26 mouse cellular contexts compared by ENCODE assay signal in genomic region chr5:126969373-126969772, GRCm38 (mm10).
A peak's percentile ranks its signal among the peaks of the same experiment; 100 is the strongest.
DNase-seq lines count a peak whose midpoint lies in the region; ATAC-seq and TF ChIP-seq lines count a peak whose summit lies in the region.
"Had no signal": no experiment of that assay in that cellular context is flagged by ENCODE, and none has a peak within 500 bp of the region (broad histone marks: within the 10 kb centered on the region; RNA-seq: fewer than 3 reads in every experiment).

No protein-coding gene starts in this region.

- peak; percentile 25 to 35 for DNase-seq in cerebellum, postnatal 14 days
- no peak for DNase-seq in cerebellum, postnatal 4 days (ENCODE audit: low spot score in 2 of 2)
- peak; percentile 88 for DNase-seq in lung, embryonic 14.5 days
- DNase-seq in lung, adult 18-20 months: no peak
- DNase-seq in lung, postnatal 0 days (ENCODE audit: low spot score): peak; percentile 51
- no peak for DNase-seq in lung, postnatal 25 days (ENCODE audit: low spot score)
- DNase-seq in right cerebral cortex, postnatal 10 days (ENCODE audit: low spot score in 2 of 2): no peak
- DNase-seq: adrenal gland, postnatal 10 days; adrenal gland, postnatal 36 days; B cell, adult 2 months; cerebellum, adult 2 months; cerebellum, adult 9-11 months; gastrocnemius, postnatal 10 days; gastrocnemius, postnatal 36 days; heart, postnatal 36 days had no signal

- H3K9ac ChIP-seq in lung, embryonic 14.5 days: no peak overlapping the region
- H3K9ac ChIP-seq in lung, postnatal 0 days (replicated peaks; ENCODE audit: low read depth): no peak overlapping the region
- H3K9ac ChIP-seq: embryonic facial prominence, embryonic 13.5 days; forebrain, embryonic 13.5 days; hindbrain, embryonic 13.5 days had no signal

- H3K36me3 ChIP-seq in lung, embryonic 14.5 days (ENCODE audit: insufficient read depth): no peaks in the 10 kb centered on the region
- H3K36me3 ChIP-seq in lung, postnatal 0 days (ENCODE audit: insufficient read depth, low read length): no peaks in the 10 kb centered on the region
- H3K36me3 ChIP-seq: embryonic facial prominence, embryonic 13.5 days; forebrain, embryonic 10.5 days; G1E; hindbrain, embryonic 10.5 days; hindbrain, embryonic 13.5 days had no signal

- H3K4me3 ChIP-seq in lung, embryonic 14.5 days (ENCODE audit: low read depth, low read length): no peak overlapping the region
- H3K4me3 ChIP-seq in lung, postnatal 0 days (ENCODE audit: low read depth, low read length): no peak overlapping the region
- H3K4me3 ChIP-seq: embryonic facial prominence, embryonic 13.5 days; forebrain, embryonic 10.5 days; forebrain, embryonic 13.5 days; hindbrain, embryonic 10.5 days; hindbrain, embryonic 13.5 days had no signal

- H3K4me2 ChIP-seq in lung, embryonic 14.5 days: no peak overlapping the region
- no peak overlapping the region for H3K4me2 ChIP-seq in lung, postnatal 0 days (replicated peaks; ENCODE audit: low read depth, low read length)
- H3K4me2 ChIP-seq: embryonic facial prominence, embryonic 13.5 days; forebrain, embryonic 13.5 days; heart, embryonic 11.5 days; hindbrain, embryonic 13.5 days had no signal

- H3K27ac ChIP-seq in lung, embryonic 14.5 days (ENCODE audit: low read depth): no peak overlapping the region
- no peak overlapping the region for H3K27ac ChIP-seq in lung, postnatal 0 days (ENCODE audit: low read length)
- H3K27ac ChIP-seq: embryonic facial prominence, embryonic 13.5 days; forebrain, embryonic 10.5 days; forebrain, embryonic 13.5 days; hindbrain, embryonic 10.5 days; hindbrain, embryonic 13.5 days had no signal

- no peaks in the 10 kb centered on the region for H3K27me3 ChIP-seq in lung, embryonic 14.5 days (ENCODE audit: insufficient read depth, low read length)
- no peaks in the 10 kb centered on the region for H3K27me3 ChIP-seq in lung, postnatal 0 days (replicated peaks; ENCODE audit: insufficient read depth, low read length)
- H3K27me3 ChIP-seq: CH12.LX; embryonic facial prominence, embryonic 13.5 days; forebrain, embryonic 13.5 days; hindbrain, embryonic 13.5 days; Patski had no signal

- H3K4me1 ChIP-seq in lung, embryonic 14.5 days (ENCODE audit: insufficient read depth): no peaks in the 10 kb centered on the region; the same call in 1 of the 2 replicates
- H3K4me1 ChIP-seq in lung, postnatal 0 days (ENCODE audit: insufficient read depth, low read depth, low read length): no peaks in the 10 kb centered on the region
- H3K4me1 ChIP-seq: embryonic facial prominence, embryonic 13.5 days; hindbrain, embryonic 10.5 days; hindbrain, embryonic 13.5 days had no signal

- WGBS in lung, embryonic 14.5 days: 46% methylated on average over 8 of the region's 8 CpGs
- 66% methylated on average over 8 of the region's 8 CpGs for WGBS in lung, postnatal 0 days

- TF ChIP-seq EP300 in lung, postnatal 0 days (IDR thresholded peaks at IDR 0.05): no peak

- peak; percentile 60 for ATAC-seq in lung, embryonic 14.5 days (ENCODE audit: insufficient read depth)
- ATAC-seq in lung, postnatal 0 days: no peak
- ATAC-seq: forebrain, embryonic 13.5 days; forebrain, embryonic 16.5 days; hindbrain, embryonic 16.5 days; Patski had no signal

- no peak for TF ChIP-seq CTCF in lung, embryonic 14.5 days (IDR thresholded peaks at IDR 0.05; ENCODE audit: low read depth)
- TF ChIP-seq CTCF in lung, postnatal 0 days (IDR thresholded peaks at IDR 0.05): no peak

- no peaks in the 10 kb centered on the region for H3K9me3 ChIP-seq in lung, embryonic 14.5 days (ENCODE audit: low read depth, low read length)
- H3K9me3 ChIP-seq in lung, postnatal 0 days (ENCODE audit: low read length): no peaks in the 10 kb centered on the region
- H3K9me3 ChIP-seq: embryonic facial prominence, embryonic 13.5 days; hindbrain, embryonic 13.5 days had no signal

Comparison
In these comparisons a context has a peak if more than half of its experiments do, and no peak if none do; other contexts are left out.
1. DNase-seq: peak in cerebellum, postnatal 14 days (2 of 2), lung, embryonic 14.5 days (single experiment) and lung, postnatal 0 days (single experiment); none in cerebellum, postnatal 4 days (0 of 2), lung, adult 18-20 months (0 of 2), lung, postnatal 25 days (single experiment) and right cerebral cortex, postnatal 10 days (0 of 2).